Mouse (Mus musculus): Measurements from ENCODE around the gene Sash3. TPM values are rescaled to one million over a fixed set of nuclear protein-coding genes. Genes with fewer than 3 reads are reported as not detected.
A peak's percentile ranks its signal among the peaks of the same experiment; 100 is the strongest.
"Not testable (repeated sequence)": the region's sequence is repeated elsewhere in the genome, so short reads cannot be mapped to it uniquely, and the experiment has no call there.

The Sash3 gene
- total RNA-seq, 4 experiments from 2014 or later = 0.10 to 0.46 (median 0.18) TPM; not detected in 1

DNA sequence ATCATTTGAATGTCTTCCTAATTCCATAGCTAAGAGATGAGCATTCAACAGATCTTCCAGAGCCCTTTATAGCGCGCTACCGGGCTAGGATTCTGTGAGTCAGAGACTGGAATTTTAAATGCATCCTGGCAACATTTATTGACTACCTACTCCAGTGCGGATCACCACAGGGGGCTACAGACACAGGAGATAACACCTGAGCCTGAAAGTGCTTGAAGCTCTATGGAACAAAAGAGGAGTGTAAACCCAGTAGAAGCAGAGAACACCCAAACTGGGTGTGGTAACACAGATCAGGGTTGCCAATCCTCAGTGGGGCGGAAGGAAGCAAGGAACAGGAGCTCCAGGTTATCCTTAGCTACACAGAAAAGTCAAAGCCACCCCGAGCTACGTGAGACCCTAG lies 56.2 kb downstream of the Sash3 start:
- no peak for DNase-seq (ENCODE audit: low spot score in 2 of 2)

DNA sequence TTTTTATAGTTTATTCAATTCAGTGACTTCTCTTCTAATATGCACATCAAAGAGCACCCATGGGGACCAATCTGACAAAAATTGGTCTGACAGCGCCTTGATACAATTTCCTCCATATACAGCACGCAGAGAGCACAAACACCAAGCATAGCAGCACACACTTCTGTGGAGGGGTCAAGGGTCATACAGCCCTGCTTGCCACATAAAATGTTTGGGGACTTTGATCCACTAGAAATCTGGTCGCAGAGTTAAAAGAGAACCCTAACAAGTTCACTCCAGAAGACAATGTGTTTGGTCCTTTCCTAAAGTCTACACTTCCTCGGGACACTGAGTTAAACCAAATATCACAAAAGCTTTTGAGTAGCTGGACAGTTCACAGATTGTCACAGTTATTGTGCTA lies 56.8 kb downstream of the Sash3 start:
- no peak for DNase-seq (ENCODE audit: low spot score in 2 of 2)

DNA sequence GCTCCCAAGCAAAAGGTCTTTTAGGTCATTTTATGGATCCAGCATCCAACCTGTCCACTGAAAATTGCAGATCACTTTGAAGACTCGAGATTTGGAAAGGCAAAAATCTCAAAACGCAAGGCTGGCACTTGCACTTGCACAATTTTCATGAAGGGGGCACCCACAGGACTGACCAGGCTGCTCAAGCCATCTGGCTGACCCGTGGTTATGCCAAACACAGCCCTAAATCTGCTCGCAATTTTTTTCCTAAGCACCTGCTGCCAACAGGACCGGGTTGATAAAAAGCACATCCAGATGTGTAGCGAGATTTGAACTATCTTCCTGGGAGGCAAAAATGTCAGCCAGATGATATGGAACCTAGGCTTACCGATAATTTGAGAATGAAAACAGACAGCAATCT lies 57.5 kb downstream of the Sash3 start:
- no peak for DNase-seq (ENCODE audit: low spot score in 2 of 2)

DNA sequence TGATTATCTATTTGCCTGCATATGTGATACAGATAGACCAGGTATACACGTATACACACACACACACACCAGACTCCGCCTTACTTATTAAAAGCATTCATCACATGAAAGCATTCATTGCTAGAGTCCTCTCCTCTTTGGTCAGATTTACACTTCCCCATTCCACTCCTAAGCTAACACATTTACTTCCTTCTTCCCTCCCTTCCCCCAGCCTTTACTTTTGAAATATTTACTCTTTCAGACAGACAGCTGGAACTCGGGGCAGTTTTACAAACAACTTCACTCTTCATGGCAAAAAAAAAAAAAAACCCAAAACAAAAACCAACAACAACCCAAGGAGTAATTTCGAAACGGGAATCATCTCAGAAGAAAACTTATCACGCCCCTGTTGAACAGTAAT lies 58.2 kb downstream of the Sash3 start:
- no peak for DNase-seq (ENCODE audit: low spot score in 2 of 2)

DNA sequence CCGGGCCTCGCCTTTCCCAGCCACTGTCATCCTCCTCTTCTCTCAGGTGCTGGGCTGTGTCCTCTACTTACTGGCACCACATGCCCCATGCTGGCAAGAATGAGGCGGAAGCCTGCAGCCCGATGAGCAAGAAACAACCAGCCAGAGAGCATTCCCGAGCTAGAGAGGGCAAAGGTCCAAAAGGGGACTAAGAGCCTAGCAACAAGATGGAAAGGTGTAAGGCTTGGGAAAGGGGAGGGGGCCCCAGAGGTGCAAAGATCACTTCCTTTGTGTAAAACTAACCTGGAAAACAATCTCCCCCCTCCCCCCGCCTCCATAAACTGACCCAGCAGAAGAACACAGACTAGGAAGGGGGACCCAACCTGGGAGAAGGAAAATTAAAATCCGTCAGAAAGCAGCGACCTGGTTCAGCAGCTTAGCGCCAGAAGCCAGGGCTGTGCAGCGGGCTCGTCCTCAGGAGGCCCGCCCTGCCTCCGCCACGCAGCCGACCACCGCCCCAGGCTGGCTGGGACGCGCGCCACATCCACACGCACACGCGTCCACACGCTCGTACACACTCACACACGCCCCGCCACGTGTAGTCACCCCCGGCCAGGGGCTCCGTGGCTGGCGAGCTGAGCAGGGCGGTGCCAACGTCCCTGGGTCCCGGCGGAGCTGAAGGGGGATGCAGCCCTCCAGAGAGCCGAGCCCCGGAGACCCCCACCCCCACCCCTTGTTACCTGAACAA lies 61.7 kb downstream of the Sash3 start:
- peak; percentile 1 to 11 for DNase-seq (ENCODE audit: low spot score in 2 of 2)

DNA sequence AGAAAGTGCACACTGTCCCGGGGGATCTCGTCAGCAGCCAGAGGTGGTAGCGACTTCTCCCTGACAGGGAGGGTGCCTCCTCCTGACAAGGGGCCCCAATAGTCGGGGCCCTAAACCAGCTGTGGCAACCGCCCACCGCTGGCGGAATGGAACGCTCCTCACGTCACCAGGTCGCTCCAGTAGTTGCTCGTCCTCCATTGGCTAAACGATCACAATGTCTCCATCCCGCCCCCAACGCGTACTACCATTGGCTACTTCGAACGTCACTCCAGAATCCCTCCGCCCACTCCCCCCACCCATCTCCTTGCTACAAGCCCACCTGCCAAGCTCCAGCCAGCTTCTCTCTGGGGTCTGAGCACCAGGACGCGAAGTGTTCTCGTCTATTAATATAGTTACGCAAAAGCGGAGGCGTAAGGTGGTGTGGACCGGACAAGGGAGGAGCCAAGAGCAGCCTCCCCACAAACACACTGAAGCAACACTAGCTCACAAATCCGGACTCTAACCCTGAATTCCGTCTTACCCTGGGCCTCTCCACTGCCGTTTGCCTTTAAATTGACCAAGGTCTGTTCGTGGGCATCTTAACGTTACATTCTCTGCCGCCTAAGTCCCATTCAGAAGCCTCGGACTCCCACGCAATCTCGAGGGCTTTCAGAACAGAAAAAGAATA lies 62.4 kb downstream of the Sash3 start, which contains the start of gene Zdhhc9:
Gene Zdhhc9 (minus strand): TSS at position 360 of the 667 bp plus-strand sequence.
- peak; percentile 64 to 69 for DNase-seq (ENCODE audit: low spot score in 2 of 2)

DNA sequence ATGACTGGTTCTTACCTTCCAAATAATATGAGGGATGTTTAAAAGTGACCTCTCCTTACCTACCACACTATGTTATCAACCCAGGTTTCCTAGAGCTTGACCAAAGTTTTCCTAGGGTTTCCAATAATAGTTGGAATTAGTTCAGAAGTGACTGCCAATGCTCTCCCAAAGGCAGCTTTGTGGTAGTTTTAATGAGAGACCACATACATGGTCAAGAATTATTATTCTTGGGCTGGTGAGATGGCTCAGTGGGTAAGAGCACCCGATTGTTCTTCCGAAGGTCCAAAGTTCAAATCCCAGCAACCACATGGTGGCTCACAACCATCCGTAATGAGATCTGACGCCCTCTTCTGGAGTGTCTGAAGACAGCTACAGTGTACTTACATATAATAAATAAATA lies 63.5 kb downstream of the Sash3 start:
- DNase-seq (ENCODE audit: low spot score in 2 of 2) = not testable (repeated sequence)

Other genes starting within 250 kb of the Sash3 start
- 10 to 100 TPM; 12.5 to 18.1 (median 13.1) TPM for gene Ocrl, start 234.0 kb upstream of the Sash3 start, total RNA-seq (2022)
- under 1 TPM; 0.21 to 0.54 (median 0.30) TPM for gene Apln, start 111.6 kb upstream of the Sash3 start, total RNA-seq (2022)
- under 1 TPM; 0.34 to 0.40 (median 0.37) TPM for gene Xpnpep2, start 37.7 kb upstream of the Sash3 start, total RNA-seq (2022)
- 1 to 10 TPM; 7.8 to 9.6 (median 8.6) TPM for gene Zdhhc9, start 62.4 kb downstream of the Sash3 start, total RNA-seq (2022)
- 10 to 100 TPM in 3 of 4 experiments, 1 to 10 TPM in 1; 9.5 to 18.7 (median 11.6) TPM for gene Utp14a, start 110.4 kb downstream of the Sash3 start, total RNA-seq (2022)
- 1 to 10 TPM; 6.2 to 9.3 (median 8.0) TPM for gene Bcorl1, start 194.9 kb downstream of the Sash3 start, total RNA-seq (2022)